Mouse (Mus musculus): Measurements from ENCODE around the gene Dnase2a.

GRCm38 (mm10) chr8:84873016-84873415 is 35.3 kb upstream of the Dnase2a start:
- TF ChIP-seq CTCF (conservative IDR thresholded peaks at IDR 0.05; ENCODE audit: insufficient read depth, insufficient read length, low read depth, low read length) (no peak), POLR2A (IDR thresholded peaks at IDR 0.05; ENCODE audit: low read depth, low read length) (no peak)
